ENCODE assay signal across 12 mouse cellular contexts in the genomic region with DNA sequence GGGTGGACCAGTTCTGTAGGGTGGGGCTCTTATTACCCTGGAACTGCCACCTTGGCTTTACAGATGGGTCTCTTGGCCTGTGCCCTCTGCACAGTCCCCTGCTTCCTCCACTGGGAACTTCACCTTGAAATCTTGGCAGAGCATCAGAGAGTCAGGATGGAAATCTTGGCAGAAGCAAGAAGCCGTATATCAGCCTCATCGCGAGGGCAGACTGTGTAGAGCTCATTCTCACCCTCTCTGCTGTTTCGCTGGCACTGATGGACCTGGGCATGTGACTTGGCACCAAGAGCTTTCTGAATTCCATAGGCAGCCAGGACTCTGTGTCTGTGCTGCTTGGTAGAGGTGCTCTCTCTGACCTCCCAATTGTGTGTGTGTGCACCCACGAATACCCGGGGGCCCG. TPM values are rescaled to one million over a fixed set of nuclear protein-coding genes. Genes with fewer than 3 reads are reported as not detected.
A peak's percentile ranks its signal among the peaks of the same experiment; 100 is the strongest.
DNase-seq lines count a peak whose midpoint lies in the region; ATAC-seq and TF ChIP-seq lines count a peak whose summit lies in the region.
"Had no signal": no experiment of that assay in that cellular context is flagged by ENCODE, and none has a peak within 500 bp of the region (broad histone marks: within the 10 kb centered on the region; RNA-seq: fewer than 3 reads in every experiment).

No protein-coding gene starts in this region.

- no peak for DNase-seq in frontal cortex, postnatal 14 days (ENCODE audit: low spot score in 2 of 2)
- DNase-seq in ovary, adult 18-20 months (ENCODE audit: low spot score): peak; percentile 64
- DNase-seq in ovary, postnatal 14 days (ENCODE audit: low spot score): no peak
- peak; percentile 39 to 66 for DNase-seq in heart, adult 9 months (ENCODE audit: low spot score in 2 of 2)
- DNase-seq in testis, postnatal 10 days (ENCODE audit: low spot score): peak; percentile 57
- DNase-seq: liver, embryonic 13.5 days; spleen, adult 18-20 months had no signal

- H3K4me2 ChIP-seq in intestine, postnatal 0 days (replicated peaks; ENCODE audit: low read depth): no peak overlapping the region
- H3K4me2 ChIP-seq: embryonic facial prominence, embryonic 13.5 days; liver, embryonic 13.5 days; midbrain, embryonic 12.5 days had no signal

- H3K27ac ChIP-seq in intestine, postnatal 0 days (ENCODE audit: low read depth, low read length): no peak overlapping the region
- H3K27ac ChIP-seq: embryonic facial prominence, embryonic 13.5 days; liver, embryonic 13.5 days; midbrain, embryonic 12.5 days had no signal

- 84% methylated on average over 7 of the region's 7 CpGs for WGBS in intestine, postnatal 0 days

- H3K9ac ChIP-seq in intestine, postnatal 0 days (ENCODE audit: low read depth, low read length): no peak overlapping the region
- H3K9ac ChIP-seq: embryonic facial prominence, embryonic 13.5 days; liver, embryonic 13.5 days; midbrain, embryonic 12.5 days had no signal

- no peaks in the 10 kb centered on the region for H3K27me3 ChIP-seq in intestine, postnatal 0 days (replicated peaks; ENCODE audit: control insufficient read depth, insufficient read depth, low read length)
- H3K27me3 ChIP-seq: embryonic facial prominence, embryonic 13.5 days; liver, embryonic 13.5 days; midbrain, embryonic 12.5 days had no signal

- H3K4me3 ChIP-seq in intestine, postnatal 0 days (ENCODE audit: low read depth, low read length): no peak overlapping the region
- H3K4me3 ChIP-seq: embryonic facial prominence, embryonic 13.5 days; liver, embryonic 13.5 days; midbrain, embryonic 12.5 days had no signal

- ATAC-seq in frontal cortex, adult (ENCODE audit: low TSS enrichment): peak; percentile 33; the same call in 1 of the 2 replicates
- ATAC-seq in intestine, postnatal 0 days: no peak
- no peak for ATAC-seq in activated CD4-positive, CD25-positive, alpha-beta regulatory T cell, adult 4 months

- H3K36me3 ChIP-seq in intestine, postnatal 0 days (ENCODE audit: control insufficient read depth, insufficient read depth): no peaks in the 10 kb centered on the region

- no peaks in the 10 kb centered on the region for H3K4me1 ChIP-seq in intestine, postnatal 0 days (replicated peaks; ENCODE audit: control insufficient read depth, insufficient read depth, low read length)
- H3K4me1 ChIP-seq: embryonic facial prominence, embryonic 13.5 days; liver, embryonic 13.5 days; midbrain, embryonic 12.5 days had no signal

- no peak for TF ChIP-seq CTCF in intestine, postnatal 0 days (IDR thresholded peaks at IDR 0.05; ENCODE audit: low read depth)

- H3K9me3 ChIP-seq in intestine, postnatal 0 days (ENCODE audit: control insufficient read depth): no peaks in the 10 kb centered on the region

RNA-seq across cellular contexts. Expression of gene Nol11, which starts 59.6 kb away (rescaled TPM):
- polyA plus RNA-seq in intestine, postnatal 0 days (2015; fragmentation: Nextera tagmentation; extraction: Ambion mirVana): 14.8 TPM in 2 replicates
- 10 to 100 TPM; 44.5 to 45.8 TPM for polyA plus RNA-seq in activated CD4-positive, CD25-positive, alpha-beta regulatory T cell, adult 4 months (2017; shearing (Covaris generic))

Comparison
In these comparisons a context has a peak if more than half of its experiments do, and no peak if none do; other contexts are left out.
1. DNase-seq: peak in ovary, adult 18-20 months (single experiment), heart, adult 9 months (2 of 2) and testis, postnatal 10 days (single experiment); none in frontal cortex, postnatal 14 days (0 of 2) and ovary, postnatal 14 days (single experiment).